21 mouse cellular contexts compared by ENCODE assay signal in genomic region chr9:88120536-88120935, GRCm38 (mm10).
DNase-seq lines count a peak whose midpoint lies in the region; ATAC-seq and TF ChIP-seq lines count a peak whose summit lies in the region.
"Had no signal": no experiment of that assay in that cellular context is flagged by ENCODE, and none has a peak within 500 bp of the region (broad histone marks: within the 10 kb centered on the region; RNA-seq: fewer than 3 reads in every experiment).

No protein-coding gene starts in this region.

- no peak overlapping the region for H3K4me3 ChIP-seq in forebrain, embryonic 13.5 days
- no peak overlapping the region for H3K4me3 ChIP-seq in forebrain, embryonic 11.5 days (ENCODE audit: low read depth, low read length)
- no peak overlapping the region for H3K4me3 ChIP-seq in hindbrain, postnatal 0 days (ENCODE audit: low read length)
- H3K4me3 ChIP-seq in hindbrain, embryonic 12.5 days: no peak overlapping the region
- H3K4me3 ChIP-seq in forebrain, embryonic 16.5 days (replicated peaks; ENCODE audit: low read length): no peak overlapping the region
- no peak overlapping the region for H3K4me3 ChIP-seq in stomach, postnatal 0 days (ENCODE audit: low read depth, low read length)
- H3K4me3 ChIP-seq: embryonic facial prominence, embryonic 10.5 days; embryonic facial prominence, embryonic 13.5 days; erythroblast, embryonic 14.5 days; gastrocnemius, adult 2 months; hindbrain, embryonic 13.5 days had no signal

- no peak overlapping the region for H3K4me2 ChIP-seq in forebrain, embryonic 13.5 days
- no peak overlapping the region for H3K4me2 ChIP-seq in forebrain, embryonic 11.5 days (ENCODE audit: low read depth, low read length, severe bottlenecking)
- H3K4me2 ChIP-seq in hindbrain, postnatal 0 days (ENCODE audit: low read depth, low read length): no peak overlapping the region
- H3K4me2 ChIP-seq in hindbrain, embryonic 12.5 days (replicated peaks): no peak overlapping the region
- no peak overlapping the region; the same call in 1 of the 2 replicates for H3K4me2 ChIP-seq in forebrain, embryonic 16.5 days (ENCODE audit: low read length)
- no peak overlapping the region for H3K4me2 ChIP-seq in stomach, postnatal 0 days (replicated peaks; ENCODE audit: low read depth)
- H3K4me2 ChIP-seq: embryonic facial prominence, embryonic 13.5 days; heart, embryonic 11.5 days; hindbrain, embryonic 13.5 days had no signal

- no peaks in the 10 kb centered on the region for H3K9me3 ChIP-seq in forebrain, embryonic 13.5 days (replicated peaks)
- H3K9me3 ChIP-seq in forebrain, embryonic 11.5 days (ENCODE audit: control insufficient read depth, low read length): no peaks in the 10 kb centered on the region
- H3K9me3 ChIP-seq in hindbrain, postnatal 0 days (ENCODE audit: low read length): no peaks in the 10 kb centered on the region
- H3K9me3 ChIP-seq in hindbrain, embryonic 12.5 days (replicated peaks): no peaks in the 10 kb centered on the region
- H3K9me3 ChIP-seq in forebrain, embryonic 16.5 days (ENCODE audit: control insufficient read depth, low read length): no peaks in the 10 kb centered on the region
- H3K9me3 ChIP-seq in stomach, postnatal 0 days (ENCODE audit: control insufficient read depth, low read length): no peaks in the 10 kb centered on the region
- H3K9me3 ChIP-seq: embryonic facial prominence, embryonic 10.5 days; embryonic facial prominence, embryonic 13.5 days; hindbrain, embryonic 13.5 days had no signal

- H3K27me3 ChIP-seq in forebrain, embryonic 13.5 days: no peaks in the 10 kb centered on the region
- no peaks in the 10 kb centered on the region for H3K27me3 ChIP-seq in forebrain, embryonic 11.5 days (ENCODE audit: control insufficient read depth, insufficient read depth, low read length)
- H3K27me3 ChIP-seq in hindbrain, postnatal 0 days (ENCODE audit: insufficient read depth, low read length): no peaks in the 10 kb centered on the region
- H3K27me3 ChIP-seq in hindbrain, embryonic 12.5 days: no peaks in the 10 kb centered on the region
- H3K27me3 ChIP-seq in forebrain, embryonic 16.5 days (replicated peaks; ENCODE audit: control insufficient read depth, insufficient read depth, low read length): no peaks in the 10 kb centered on the region
- no peaks in the 10 kb centered on the region for H3K27me3 ChIP-seq in stomach, postnatal 0 days (ENCODE audit: control insufficient read depth, insufficient read depth, low read length)
- H3K27me3 ChIP-seq: embryonic facial prominence, embryonic 13.5 days; hindbrain, embryonic 13.5 days had no signal

- H3K27ac ChIP-seq in forebrain, embryonic 13.5 days: no peak overlapping the region
- H3K27ac ChIP-seq in forebrain, embryonic 11.5 days (ENCODE audit: low read depth, low read length): no peak overlapping the region
- H3K27ac ChIP-seq in hindbrain, postnatal 0 days: no peak overlapping the region
- no peak overlapping the region for H3K27ac ChIP-seq in hindbrain, embryonic 12.5 days
- H3K27ac ChIP-seq in forebrain, embryonic 16.5 days (ENCODE audit: low read length): peak overlapping the region; percentile 65
- no peak overlapping the region for H3K27ac ChIP-seq in stomach, postnatal 0 days (replicated peaks)
- H3K27ac ChIP-seq: embryonic facial prominence, embryonic 10.5 days; embryonic facial prominence, embryonic 13.5 days; gastrocnemius, adult 2 months; hindbrain, embryonic 13.5 days had no signal

- peak; percentile 31; the same call in 1 of the 2 replicates for ATAC-seq in forebrain, embryonic 13.5 days
- no peak for ATAC-seq in forebrain, embryonic 11.5 days (replicated peaks; ENCODE audit: low FRiP score)
- peak; percentile 13; the same call in 1 of the 2 replicates for ATAC-seq in hindbrain, postnatal 0 days
- ATAC-seq in hindbrain, embryonic 12.5 days (ENCODE audit: low FRiP score): no peak
- ATAC-seq in forebrain, embryonic 16.5 days: peak; percentile 62
- no peak for ATAC-seq in stomach, postnatal 0 days (ENCODE audit: low FRiP score, low TSS enrichment)
- ATAC-seq: activated CD4-positive, CD25-positive, alpha-beta regulatory T cell, adult 4 months; CD4-positive, CD25-positive, alpha-beta regulatory T cell, adult 4 months; inflammation-experienced regulatory T-cells, adult 6 months; intestine, embryonic 16.5 days had no signal

- DNase-seq in forebrain, embryonic 11.5 days (ENCODE audit: low spot score): no peak
- DNase-seq in hindbrain, postnatal 0 days (ENCODE audit: low spot score): no peak
- no peak for DNase-seq in stomach, postnatal 0 days (ENCODE audit: low spot score)
- DNase-seq: embryo, embryonic 11 days; gastrocnemius, adult 2 months; gastrocnemius, postnatal 14 days; heart, adult 11 months; kidney, adult 18-20 months; kidney, adult 9 months had no signal

- no peak for TF ChIP-seq CTCF in hindbrain, postnatal 0 days (IDR thresholded peaks at IDR 0.05; ENCODE audit: low read depth)
- no peak for TF ChIP-seq CTCF in stomach, postnatal 0 days (IDR thresholded peaks at IDR 0.05; ENCODE audit: low read depth)

- no peaks in the 10 kb centered on the region for H3K36me3 ChIP-seq in forebrain, embryonic 13.5 days (ENCODE audit: poor library complexity, severe bottlenecking)
- no peaks in the 10 kb centered on the region for H3K36me3 ChIP-seq in forebrain, embryonic 11.5 days (ENCODE audit: control insufficient read depth, insufficient read depth, low read length)
- no peaks in the 10 kb centered on the region for H3K36me3 ChIP-seq in hindbrain, postnatal 0 days (ENCODE audit: insufficient read depth, low read length)
- no peaks in the 10 kb centered on the region for H3K36me3 ChIP-seq in hindbrain, embryonic 12.5 days
- H3K36me3 ChIP-seq in forebrain, embryonic 16.5 days (ENCODE audit: control insufficient read depth, insufficient read depth): no peaks in the 10 kb centered on the region
- no peaks in the 10 kb centered on the region for H3K36me3 ChIP-seq in stomach, postnatal 0 days (ENCODE audit: control insufficient read depth, insufficient read depth, low read length)
- H3K36me3 ChIP-seq: embryonic facial prominence, embryonic 10.5 days; embryonic facial prominence, embryonic 13.5 days; hindbrain, embryonic 13.5 days had no signal

- H3K9ac ChIP-seq in forebrain, embryonic 13.5 days: no peak overlapping the region
- H3K9ac ChIP-seq in forebrain, embryonic 11.5 days (ENCODE audit: low read length): no peak overlapping the region
- H3K9ac ChIP-seq in hindbrain, postnatal 0 days (replicated peaks; ENCODE audit: low read length): no peak overlapping the region
- H3K9ac ChIP-seq in hindbrain, embryonic 12.5 days: no peak overlapping the region
- H3K9ac ChIP-seq in forebrain, embryonic 16.5 days (replicated peaks; ENCODE audit: low read depth, low read length): no peak overlapping the region
- no peak overlapping the region for H3K9ac ChIP-seq in stomach, postnatal 0 days (ENCODE audit: low read length)
- H3K9ac ChIP-seq: embryonic facial prominence, embryonic 13.5 days; hindbrain, embryonic 13.5 days had no signal

- TF ChIP-seq EP300 in stomach, postnatal 0 days (optimal IDR thresholded peaks at IDR 0.05): no peak

- no peaks in the 10 kb centered on the region for H3K4me1 ChIP-seq in forebrain, embryonic 13.5 days
- H3K4me1 ChIP-seq in forebrain, embryonic 11.5 days (replicated peaks; ENCODE audit: control insufficient read depth, insufficient read depth, low read length): no peaks in the 10 kb centered on the region
- H3K4me1 ChIP-seq in hindbrain, postnatal 0 days (ENCODE audit: insufficient read depth, low read length): no peaks in the 10 kb centered on the region
- H3K4me1 ChIP-seq in hindbrain, embryonic 12.5 days: no peaks in the 10 kb centered on the region
- peaks cover 7% of the 10 kb centered on the region for H3K4me1 ChIP-seq in forebrain, embryonic 16.5 days (replicated peaks; ENCODE audit: control insufficient read depth, insufficient read depth, low read length)
- H3K4me1 ChIP-seq in stomach, postnatal 0 days (replicated peaks; ENCODE audit: control insufficient read depth, insufficient read depth): no peaks in the 10 kb centered on the region
- H3K4me1 ChIP-seq: hindbrain, embryonic 13.5 days had no signal

- 89% methylated on average over 5 of the region's 5 CpGs for WGBS in forebrain, embryonic 13.5 days
- 91% methylated on average over 5 of the region's 5 CpGs for WGBS in forebrain, embryonic 11.5 days
- 71% methylated on average over 5 of the region's 5 CpGs for WGBS in hindbrain, postnatal 0 days
- 88% methylated on average over 5 of the region's 5 CpGs for WGBS in hindbrain, embryonic 12.5 days
- 73% methylated on average over 5 of the region's 5 CpGs for WGBS in forebrain, embryonic 16.5 days
- WGBS in stomach, postnatal 0 days: 84% methylated on average over 5 of the region's 5 CpGs

Comparison
In these comparisons a context has a peak if more than half of its experiments do, and no peak if none do; other contexts are left out.
1. ATAC-seq: peak in forebrain, embryonic 13.5 days (single experiment), hindbrain, postnatal 0 days (single experiment) and forebrain, embryonic 16.5 days (single experiment); none in forebrain, embryonic 11.5 days (single experiment), hindbrain, embryonic 12.5 days (single experiment) and stomach, postnatal 0 days (single experiment).